Mouse (Mus musculus) midbrain, postnatal 0 days (tissue): ENCODE results near the gene Hemk1. TPM values are rescaled to one million over a fixed set of nuclear protein-coding genes. Genes with fewer than 3 reads are reported as not detected.
A peak's percentile ranks its signal among the peaks of the same experiment; 100 is the strongest.

ENCODE experiments used
- ATAC-seq: fragments of 200-750 bp; cut with Nextera tagmentation; 2 replicates; pipeline ENCODE4 v1.8.0; 2017; ENCODE audit warnings: moderate number of reproducible peaks, mild to moderate bottlenecking, moderate TSS enrichment, moderate library complexity; ENCODE audit not compliant: low FRiP score
- DNase-seq: peaks from one replicate; pipeline ENCODE4 v3.0.0-alpha.2; 2015; ENCODE audit warnings: low spot score
- H3K27ac ChIP-seq: fragments of 300-500 bp; sonication (generic); 2 replicates; pipeline ENCODE4 v1.5.1; 2014; ENCODE audit warnings: low read depth, mild to moderate bottlenecking, low read length, mixed read lengths
- H3K27me3 ChIP-seq: fragments of 300-500 bp; sonication (generic); 2 replicates; pipeline ENCODE4 v1.6.1; 2014; ENCODE audit warnings: low read length, control low read depth, mixed read lengths; ENCODE audit not compliant: insufficient read depth
- H3K36me3 ChIP-seq: fragments of 300-500 bp; sonication (generic); 2 replicates; pipeline ENCODE4 v1.6.1; 2014; ENCODE audit warnings: low read length, control low read depth, mixed read lengths; ENCODE audit not compliant: insufficient read depth
- H3K4me1 ChIP-seq: fragments of 300-500 bp; sonication (generic); 2 replicates; pipeline ENCODE4 v1.6.1; 2014; ENCODE audit warnings: mild to moderate bottlenecking, control low read depth, antibody characterized with exemption, low read length, mixed read lengths; ENCODE audit not compliant: insufficient read depth
- H3K4me2 ChIP-seq: fragments of 300-500 bp; sonication (generic); 2 replicates; pipeline ENCODE4 v1.6.1; 2014; ENCODE audit warnings: low read depth, mild to moderate bottlenecking, low read length, mixed read lengths; ENCODE audit not compliant: poor library complexity, severe bottlenecking
- H3K4me3 ChIP-seq: fragments of 300-500 bp; sonication (generic); 2 replicates; pipeline ENCODE4 v1.5.1; 2014; ENCODE audit warnings: low read depth, mild to moderate bottlenecking, low read length, moderate library complexity
- H3K9ac ChIP-seq: fragments of 300-500 bp; sonication (generic); replicated peaks from 2 replicates; pipeline ENCODE4 v1.6.1; 2014; ENCODE audit warnings: mild to moderate bottlenecking, low read length, moderate library complexity, mixed read lengths; ENCODE audit not compliant: poor library complexity, severe bottlenecking
- H3K9me3 ChIP-seq: fragments of 300-500 bp; sonication (generic); 2 replicates; pipeline ENCODE4 v1.6.1; 2016; ENCODE audit warnings: low read length, control low read depth
- CTCF ChIP-seq: IDR thresholded peaks from 2 replicates; pipeline ENCODE4 v1.5.1; 2016; ENCODE audit warnings: antibody characterized with exemption, mild to moderate bottlenecking
- WGBS: fragments of 180-500 bp; shearing (Covaris S2); extraction: QIAGEN DNeasy Blood & Tissue Kit; methylation state at CpG from one replicate; pipeline ENCODE4 v1.1.7; 2014; 5-methylcytosine and 5-hydroxymethylcytosine counted together
- polyA plus RNA-seq: library from polyadenylated mRNA; unstranded; fragments of >200 nt; fragmentation: Nextera tagmentation; extraction: Ambion mirVana; gene quantifications from 2 replicates; pipeline ENCODE4 v1.2.1, GENCODE M21; 2015
- total RNA-seq: library from RNA; depleted of rRNA; stranded (reverse); fragments of >200 nt; gene quantifications from 2 replicates; pipeline ENCODE4 v1.2.3, GENCODE M21; 2014

Gene Hemk1
- total and polyA plus RNA-seq, 2 experiments from 2014 or later: 15.8 to 15.9 TPM

- Histone ChIP-seq H3K27ac (no peak overlapping the region), H3K36me3 (peaks cover 16% of the 10 kb centered on the region), H3K9me3 (no peaks in the 10 kb centered on the region), H3K27me3 (0 out of 2 replicates have a peak, but pooled peaks cover 4% of the 10 kb centered on the region), H3K4me1 (peaks cover 4% of the 10 kb centered on the region), H3K9ac (no peak overlapping the region), H3K4me2 (no peak overlapping the region), H3K4me3 (no peak overlapping the region)
- ATAC-seq: no peak
- DNase-seq: no peak
- WGBS: 94% methylated on average over 30 of the region's 30 CpGs
- TF ChIP-seq CTCF: no peak
Observed at GRCm38 (mm10) chr9:107300224-107300973, 37.8 kb downstream of the Hemk1 start.

GRCm38 (mm10) chr9:107299783-107300182 is 38.4 kb downstream of the Hemk1 start:
- Histone ChIP-seq H3K27ac (no peak overlapping the region), H3K9me3 (no peaks in the 10 kb centered on the region), H3K4me2 (no peak overlapping the region), H3K4me1 (peaks cover 4% of the 10 kb centered on the region), H3K36me3 (peaks cover 16% of the 10 kb centered on the region), H3K9ac (no peak overlapping the region), H3K27me3 (0 out of 2 replicates have a peak, but pooled peaks cover 5% of the 10 kb centered on the region), H3K4me3 (no peak overlapping the region)
- TF ChIP-seq CTCF: no peak
- 93% methylated on average over 7 of the region's 7 CpGs for WGBS
- DNase-seq: no peak
- no peak for ATAC-seq

- Histone ChIP-seq H3K36me3 (peaks cover 16% of the 10 kb centered on the region), H3K4me3 (no peak overlapping the region), H3K9me3 (no peaks in the 10 kb centered on the region), H3K9ac (no peak overlapping the region), H3K27ac (no peak overlapping the region), H3K27me3 (0 out of 2 replicates have a peak, but pooled peaks cover 5% of the 10 kb centered on the region), H3K4me1 (peaks cover 4% of the 10 kb centered on the region), H3K4me2 (no peak overlapping the region)
- DNase-seq (no peak), ATAC-seq (no peak)
- TF ChIP-seq CTCF: no peak
- WGBS: 91% methylated on average over 6 of the region's 6 CpGs
Observed at GRCm38 (mm10) chr9:107298876-107299275, 39.3 kb downstream of the Hemk1 start.

- Histone ChIP-seq H3K9ac (no peak overlapping the region), H3K4me1 (peaks cover 4% of the 10 kb centered on the region), H3K36me3 (peaks cover 16% of the 10 kb centered on the region), H3K9me3 (no peaks in the 10 kb centered on the region), H3K27ac (no peak overlapping the region), H3K4me2 (peak overlapping the region; percentile 88; the same call in 1 of the 2 replicates), H3K4me3 (no peak overlapping the region), H3K27me3 (0 out of 2 replicates have a peak, but pooled peaks cover 7% of the 10 kb centered on the region)
- 91% methylated on average over 8 of the region's 8 CpGs for WGBS
- no peak for TF ChIP-seq CTCF
- DNase-seq: no peak
- no peak for ATAC-seq
Observed at GRCm38 (mm10) chr9:107298059-107298780, 39.9 kb downstream of the Hemk1 start.

- H3K27ac ChIP-seq: no peak overlapping the region
- no peak for DNase-seq
- H3K4me1 ChIP-seq: peaks cover 4% of the 10 kb centered on the region
- H3K9ac ChIP-seq: no peak overlapping the region
- peak overlapping the region; percentile 88 for H3K4me2 ChIP-seq
- no peak for TF ChIP-seq CTCF
- peak overlapping the region; percentile 70 for H3K4me3 ChIP-seq
- WGBS: 93% methylated on average over 4 of the region's 4 CpGs
- no peak for ATAC-seq
- no peaks in the 10 kb centered on the region for H3K9me3 ChIP-seq
- 0 out of 2 replicates have a peak, but pooled peaks cover 10% of the 10 kb centered on the region for H3K27me3 ChIP-seq
- peaks cover 16% of the 10 kb centered on the region for H3K36me3 ChIP-seq
Observed at GRCm38 (mm10) chr9:107297658-107298057, 40.5 kb downstream of the Hemk1 start.

GRCm38 (mm10) chr9:107297059-107297458 is 41.1 kb downstream of the Hemk1 start:
- no peak for TF ChIP-seq CTCF
- peak overlapping the region; percentile 70 for H3K4me3 ChIP-seq
- H3K9ac ChIP-seq: peak overlapping the region; percentile 56
- WGBS: 9% methylated on average over 16 of the region's 16 CpGs
- no peak for DNase-seq
- peaks cover 4% of the 10 kb centered on the region for H3K4me1 ChIP-seq
- ATAC-seq: peak; percentile 12; the same call in 1 of the 2 replicates
- H3K9me3 ChIP-seq: no peaks in the 10 kb centered on the region
- peaks cover 16% of the 10 kb centered on the region for H3K36me3 ChIP-seq
- no peak overlapping the region for H3K27ac ChIP-seq
- H3K27me3 ChIP-seq: 0 out of 2 replicates have a peak, but pooled peaks cover 10% of the 10 kb centered on the region
- H3K4me2 ChIP-seq: peak overlapping the region; percentile 88
